Mouse (Mus musculus) T-helper 2 cell (primary cell): ENCODE results near the gene Sec62.
"Not testable (repeated sequence)": the region's sequence is repeated elsewhere in the genome, so short reads cannot be mapped to it uniquely, and the experiment has no call there.

ENCODE experiments used
- in situ Hi-C: fragments of 300-600 bp; cut with MboI, MseI; formaldehyde crosslinking; loops from one replicate; pipeline ENCODE4 v1.15.1; 2025; ENCODE audit warnings: high pct_unique_total_duplicates

Sec62 gene

GRCm38 (mm10) chr3:30831848-30832606, 39.4 kb downstream of the Sec62 start:
- in situ Hi-C loops = no loop called here

- in situ Hi-C loops = no loop called here
These were observed 40.6 kb downstream of the Sec62 start for GRCm38 (mm10) chr3:30833254-30833653.

GRCm38 (mm10) chr3:30845755-30846154, 53.1 kb downstream of the Sec62 start:
- in situ Hi-C loops = no loop called here

GRCm38 (mm10) chr3:30847413-30847812, 54.7 kb downstream of the Sec62 start:
- in situ Hi-C loops = no loop called here

- in situ Hi-C loops = no loop called here
These were observed 58.7 kb downstream of the Sec62 start for GRCm38 (mm10) chr3:30851422-30851821.

- in situ Hi-C loops = no loop called here
These were observed 60.9 kb downstream of the Sec62 start for GRCm38 (mm10) chr3:30853596-30853995.

- in situ Hi-C loops = no loop called here
These were observed 63.2 kb downstream of the Sec62 start, which contains the start of gene Gpr160 for GRCm38 (mm10) chr3:30855604-30856458. TSS of gene Gpr160 (plus strand) at chr3:30855950.

GRCm38 (mm10) chr3:30859599-30859998, 66.9 kb downstream of the Sec62 start:
- in situ Hi-C loops = not testable (repeated sequence)

- in situ Hi-C loops = no loop called here
These were observed 68.0 kb downstream of the Sec62 start for GRCm38 (mm10) chr3:30860705-30861104.

- in situ Hi-C loops = no loop called here
These were observed 71.2 kb downstream of the Sec62 start for GRCm38 (mm10) chr3:30863712-30864435.

GRCm38 (mm10) chr3:30864640-30865039, 72.0 kb downstream of the Sec62 start:
- in situ Hi-C loops = no loop called here

- in situ Hi-C loops = no loop called here
These were observed 75.5 kb downstream of the Sec62 start for GRCm38 (mm10) chr3:30868176-30868575.

- in situ Hi-C loops = no loop called here
These were observed 76.0 kb downstream of the Sec62 start for GRCm38 (mm10) chr3:30868625-30869024.

- in situ Hi-C loops = no loop called here
These were observed 77.3 kb downstream of the Sec62 start for GRCm38 (mm10) chr3:30869995-30870394.
